Mouse (Mus musculus) lung, adult 2 months (tissue): Measurements from ENCODE around the gene Gm11541.

ENCODE experiments used
- CTCF ChIP-seq: fragments of 200-500 bp; IDR thresholded peaks from 2 replicates; pipeline ENCODE4 v1.5.1; 2011; ENCODE audit warnings: mild to moderate bottlenecking, low read length, control low read depth; ENCODE audit not compliant: insufficient read depth
- POLR2A ChIP-seq: fragments of 200-500 bp; IDR thresholded peaks from 2 replicates; pipeline ENCODE4 v1.6.1; 2011; ENCODE audit warnings: low read depth, mild to moderate bottlenecking, control low read depth, low read length, borderline replicate concordance; ENCODE audit errors: extremely low read depth

- TF ChIP-seq CTCF, result no peak
- no peak for TF ChIP-seq POLR2A
These were observed 51.3 kb downstream of the Gm11541 start for GRCm38 (mm10) chr11:94652973-94653372.
